Comparison of ENCODE assay signal across 7 mouse cellular contexts in genomic region chr10:80385310-80385709, GRCm38 (mm10). TPM values are rescaled to one million over a fixed set of nuclear protein-coding genes. Genes with fewer than 3 reads are reported as not detected.
DNase-seq lines count a peak whose midpoint lies in the region; ATAC-seq and TF ChIP-seq lines count a peak whose summit lies in the region.

No protein-coding gene starts in this region.

- peak overlapping the region; percentile 67 for H3K4me3 ChIP-seq in embryonic facial prominence, embryonic 15.5 days (replicated peaks)
- peak overlapping the region; percentile 62 for H3K4me3 ChIP-seq in intestine, postnatal 0 days (ENCODE audit: low read depth, low read length)

- H3K4me2 ChIP-seq in embryonic facial prominence, embryonic 15.5 days (replicated peaks), result peak overlapping the region; percentile 85
- peak overlapping the region; percentile 98 for H3K4me2 ChIP-seq in intestine, postnatal 0 days (replicated peaks; ENCODE audit: low read depth)

- ATAC-seq in embryonic facial prominence, embryonic 15.5 days (ENCODE audit: insufficient number of reproducible peaks, low FRiP score, low TSS enrichment, low read depth), result no peak
- no peak for ATAC-seq in intestine, postnatal 0 days

- intact Hi-C loops in left cerebral cortex, postnatal 4 days (cut with DNase I), result no loop called here
- intact Hi-C loops in left cerebral cortex, postnatal 36 days (cut with DNase I), result no loop called here

- H3K4me1 ChIP-seq in embryonic facial prominence, embryonic 15.5 days, result peaks cover 44% of the 10 kb centered on the region
- H3K4me1 ChIP-seq in intestine, postnatal 0 days (replicated peaks; ENCODE audit: control insufficient read depth, insufficient read depth, low read length), result 0 out of 2 replicates have a peak, but pooled peaks cover 6% of the 10 kb centered on the region

- peak; percentile 83 for DNase-seq in left cerebral cortex, postnatal 4 days
- DNase-seq in left cerebral cortex, postnatal 36 days (ENCODE audit: low spot score in 2 of 2), result no peak
- DNase-seq in retina, postnatal 1 day, result peak; percentile 60
- no peak for DNase-seq in urinary bladder, postnatal 14 days (ENCODE audit: low spot score)
- DNase-seq in kidney, adult 8-10 months, result no peak

- WGBS in embryonic facial prominence, embryonic 15.5 days, result 10% methylated on average over 7 of the region's 7 CpGs
- 25% methylated on average over 7 of the region's 7 CpGs for WGBS in intestine, postnatal 0 days

- peak overlapping the region; percentile 83 for H3K27ac ChIP-seq in embryonic facial prominence, embryonic 15.5 days (replicated peaks)
- no peak overlapping the region for H3K27ac ChIP-seq in intestine, postnatal 0 days (ENCODE audit: low read depth, low read length)

- H3K36me3 ChIP-seq in embryonic facial prominence, embryonic 15.5 days, result peaks cover 34% of the 10 kb centered on the region
- H3K36me3 ChIP-seq in intestine, postnatal 0 days (ENCODE audit: control insufficient read depth, insufficient read depth), result peaks cover 18% of the 10 kb centered on the region; the same call in 1 of the 2 replicates

- no peak for TF ChIP-seq CTCF in intestine, postnatal 0 days (IDR thresholded peaks at IDR 0.05; ENCODE audit: low read depth)

- H3K9me3 ChIP-seq in embryonic facial prominence, embryonic 15.5 days (replicated peaks), result no peaks in the 10 kb centered on the region
- no peaks in the 10 kb centered on the region for H3K9me3 ChIP-seq in intestine, postnatal 0 days (ENCODE audit: control insufficient read depth)

- peak overlapping the region; percentile 74 for H3K9ac ChIP-seq in embryonic facial prominence, embryonic 15.5 days
- H3K9ac ChIP-seq in intestine, postnatal 0 days (ENCODE audit: low read depth, low read length), result no peak overlapping the region

- no peaks in the 10 kb centered on the region for H3K27me3 ChIP-seq in embryonic facial prominence, embryonic 15.5 days
- H3K27me3 ChIP-seq in intestine, postnatal 0 days (replicated peaks; ENCODE audit: control insufficient read depth, insufficient read depth, low read length), result no peaks in the 10 kb centered on the region

RNA-seq across cellular contexts. Expression of gene Mex3d, which starts 2.1 kb away (rescaled TPM):
- total RNA-seq in left cerebral cortex, postnatal 4 days (2021), result 10 to 100 TPM; 75.5 to 80.1 TPM
- total RNA-seq in left cerebral cortex, postnatal 36 days (2021), result 10 to 100 TPM; 18.1 to 23.4 TPM
- 7.2 and 8.4 TPM in 2 replicates for polyA plus RNA-seq in embryonic facial prominence, embryonic 15.5 days (2015; fragmentation: Nextera tagmentation; extraction: Ambion mirVana)
- 3.2 and 4.2 TPM in 2 replicates for polyA plus RNA-seq in intestine, postnatal 0 days (2015; fragmentation: Nextera tagmentation; extraction: Ambion mirVana)

RNA-seq across cellular contexts. Expression of gene Mbd3, which starts 14.0 kb away (rescaled TPM):
- 100 to 1,000 TPM; 138 to 147 TPM for total RNA-seq in left cerebral cortex, postnatal 4 days (2021)
- 100 to 1,000 TPM; 147 to 150 TPM for total RNA-seq in left cerebral cortex, postnatal 36 days (2021)
- 247 and 250 TPM in 2 replicates for polyA plus RNA-seq in embryonic facial prominence, embryonic 15.5 days (2015; fragmentation: Nextera tagmentation; extraction: Ambion mirVana)
- polyA plus RNA-seq in intestine, postnatal 0 days (2015; fragmentation: Nextera tagmentation; extraction: Ambion mirVana), result 48.0 and 51.0 TPM in 2 replicates

RNA-seq across cellular contexts. Expression of gene Uqcr11, which starts 21.3 kb away (rescaled TPM):
- 100 to 1,000 TPM; 282 to 286 TPM for total RNA-seq in left cerebral cortex, postnatal 4 days (2021)
- total RNA-seq in left cerebral cortex, postnatal 36 days (2021), result 100 to 1,000 TPM; 411 to 444 TPM
- 659 and 673 TPM in 2 replicates for polyA plus RNA-seq in embryonic facial prominence, embryonic 15.5 days (2015; fragmentation: Nextera tagmentation; extraction: Ambion mirVana)
- 1,032 and 1,082 TPM in 2 replicates for polyA plus RNA-seq in intestine, postnatal 0 days (2015; fragmentation: Nextera tagmentation; extraction: Ambion mirVana)

RNA-seq across cellular contexts. Expression of gene Plk5, which starts 29.1 kb away (rescaled TPM):
- 1 to 10 TPM; 4.2 to 6.1 TPM for total RNA-seq in left cerebral cortex, postnatal 4 days (2021)
- 10 to 100 TPM; 16.9 to 33.1 TPM for total RNA-seq in left cerebral cortex, postnatal 36 days (2021)
- 2.0 and 2.2 TPM in 2 replicates for polyA plus RNA-seq in embryonic facial prominence, embryonic 15.5 days (2015; fragmentation: Nextera tagmentation; extraction: Ambion mirVana)
- polyA plus RNA-seq in intestine, postnatal 0 days (2015; fragmentation: Nextera tagmentation; extraction: Ambion mirVana), result 0.09 and 0.20 TPM in 2 replicates

RNA-seq across cellular contexts. Expression of gene Adamtsl5, which starts 37.1 kb away (rescaled TPM):
- under 1 TPM; 0.56 to 0.72 TPM for total RNA-seq in left cerebral cortex, postnatal 4 days (2021)
- total RNA-seq in left cerebral cortex, postnatal 36 days (2021), result 10 to 100 TPM in 1 of 2 experiments, 1 to 10 TPM in 1; 7.5 to 10.0 TPM
- 11.5 and 11.6 TPM in 2 replicates for polyA plus RNA-seq in embryonic facial prominence, embryonic 15.5 days (2015; fragmentation: Nextera tagmentation; extraction: Ambion mirVana)
- 46.7 and 50.4 TPM in 2 replicates for polyA plus RNA-seq in intestine, postnatal 0 days (2015; fragmentation: Nextera tagmentation; extraction: Ambion mirVana)

Comparison
In these comparisons a context has a peak if more than half of its experiments do, and no peak if none do; other contexts are left out.
1. DNase-seq: peak in left cerebral cortex, postnatal 4 days (single experiment) and retina, postnatal 1 day (single experiment); none in left cerebral cortex, postnatal 36 days (0 of 2), urinary bladder, postnatal 14 days (single experiment) and kidney, adult 8-10 months (0 of 2).